Mouse (Mus musculus) c-Kit-negative CD71-positive TER-119-positive erythroid progenitor cells, embryonic 14.5 days (primary cell): ENCODE data around the gene Cyp2d10.
"Not testable (repeated sequence)": the region's sequence is repeated elsewhere in the genome, so short reads cannot be mapped to it uniquely, and the experiment has no call there.

Experiments used
- DNase-seq: peaks from one replicate; pipeline ENCODE4 v3.0.0-alpha.2; 2013; ENCODE audit warnings: low read depth, low spot score

The Cyp2d10 gene

GRCm38 (mm10) chr15:82406981-82407380 lies at the start of gene Cyp2d10:
Gene Cyp2d10 (minus strand): TSS chr15:82407195.
- no peak for DNase-seq

GRCm38 (mm10) chr15:82456086-82456790 lies 49.2 kb upstream of the Cyp2d10 start:
- DNase-seq: not testable (repeated sequence)

GRCm38 (mm10) chr15:82453501-82453900 lies 46.5 kb upstream of the Cyp2d10 start:
- not testable (repeated sequence) for DNase-seq

- not testable (repeated sequence) for DNase-seq
Measured at GRCm38 (mm10) chr15:82452133-82452532, 45.1 kb upstream of the Cyp2d10 start.

- DNase-seq: not testable (repeated sequence)
Measured at GRCm38 (mm10) chr15:82450045-82450444, 43.0 kb upstream of the Cyp2d10 start.

- DNase-seq: no peak
Measured at GRCm38 (mm10) chr15:82445196-82445595, 38.2 kb upstream of the Cyp2d10 start.

- DNase-seq: no peak
Measured at GRCm38 (mm10) chr15:82443658-82444057, 36.7 kb upstream of the Cyp2d10 start.

GRCm38 (mm10) chr15:82437975-82438617 lies 31.1 kb upstream of the Cyp2d10 start:
- DNase-seq: no peak

- no peak for DNase-seq
Measured at GRCm38 (mm10) chr15:82435606-82436005, 28.6 kb upstream of the Cyp2d10 start.

- no peak for DNase-seq
Measured at GRCm38 (mm10) chr15:82435011-82435410, 28.0 kb upstream of the Cyp2d10 start.

GRCm38 (mm10) chr15:82434541-82434940 lies 27.5 kb upstream of the Cyp2d10 start:
- no peak for DNase-seq

- DNase-seq: no peak
Measured at GRCm38 (mm10) chr15:82433621-82434020, 26.6 kb upstream of the Cyp2d10 start.

GRCm38 (mm10) chr15:82433137-82433536 lies 26.1 kb upstream of the Cyp2d10 start, which contains the start of gene Cyp2d9:
Gene Cyp2d9 (plus strand): TSS chr15:82433437.
- DNase-seq: no peak

- no peak for DNase-seq
Measured at GRCm38 (mm10) chr15:82423471-82423870, 16.5 kb upstream of the Cyp2d10 start.

- no peak for DNase-seq
Measured at GRCm38 (mm10) chr15:82422935-82423334, 15.9 kb upstream of the Cyp2d10 start.

GRCm38 (mm10) chr15:82418616-82419015 lies 11.6 kb upstream of the Cyp2d10 start:
- DNase-seq: no peak

GRCm38 (mm10) chr15:82416797-82417789 lies 10.1 kb upstream of the Cyp2d10 start:
- no peak for DNase-seq

GRCm38 (mm10) chr15:82407536-82407935 lies 541 bp upstream of the Cyp2d10 start:
- no peak for DNase-seq

GRCm38 (mm10) chr15:82404163-82404562 lies 2.8 kb downstream of the Cyp2d10 start:
- no peak for DNase-seq

GRCm38 (mm10) chr15:82403606-82404005 lies 3.4 kb downstream of the Cyp2d10 start:
- DNase-seq: no peak

- DNase-seq: no peak
Measured at GRCm38 (mm10) chr15:82402741-82403140, 4.3 kb downstream of the Cyp2d10 start.

- no peak for DNase-seq
Measured at GRCm38 (mm10) chr15:82402106-82402505, 4.9 kb downstream of the Cyp2d10 start.
